Mouse (Mus musculus) adipose tissue, adult 10 weeks (tissue): ENCODE data around the gene Pdzk1. TPM values are rescaled to one million over a fixed set of nuclear protein-coding genes. Genes with fewer than 3 reads are reported as not detected.

ENCODE experiments used
- polyA plus RNA-seq: library from polyadenylated mRNA; stranded (reverse); fragments of 350-450 nt; fragmentation: Illumina TruSeq; extraction: RNeasy Lipid Tissue Mini Kit (QIAGEN cat#74804); gene quantifications from one replicate; pipeline ENCODE4 v1.2.3, GENCODE M21; 2014; ENCODE audit warnings: low read depth, low replicate concordance

Gene Pdzk1
- 240 TPM for polyA plus RNA-seq

GRCm38 (mm10) chr3:96828984-96829383 is at the start of gene Pdzk1, which contains the start of gene Cd160:
Gene Pdzk1, plus strand, starts transcription at chr3:96829284.
Gene Cd160, minus strand, starts transcription at chr3:96829351.

GRCm38 (mm10) chr3:96904393-96904792 is 75.3 kb downstream of the Pdzk1 start, which contains the start of gene Gja5:
Gene Gja5, plus strand, starts transcription at chr3:96904693.

GRCm38 (mm10) chr3:96904851-96905541 is 75.9 kb downstream of the Pdzk1 start, which contains the start of gene Gpr89:
Gene Gpr89, minus strand, starts transcription at chr3:96905346.

Other genes with a start within 250 kb of the Pdzk1 start
- 45.4 TPM for gene Polr3gl, start 235.1 kb upstream of the Pdzk1 start, polyA plus RNA-seq
- 0.15 TPM for gene Ankrd34a, start 232.6 kb upstream of the Pdzk1 start, polyA plus RNA-seq
- 28.1 TPM for gene Lix1l, start 228.1 kb upstream of the Pdzk1 start, polyA plus RNA-seq
- gene Rbm8a, start 199.4 kb upstream of the Pdzk1 start, polyA plus RNA-seq = 40.8 TPM
- 38.6 TPM for gene Pex11b, start 193.9 kb upstream of the Pdzk1 start, polyA plus RNA-seq
- gene Gm42957, start 193.8 kb upstream of the Pdzk1 start, polyA plus RNA-seq = not detected
- gene Itga10, start 183.7 kb upstream of the Pdzk1 start, polyA plus RNA-seq = 2.1 TPM
- gene Ankrd35, start 159.2 kb upstream of the Pdzk1 start, polyA plus RNA-seq = 1.5 TPM
- 23.5 TPM for gene Pias3, start 132.9 kb upstream of the Pdzk1 start, polyA plus RNA-seq
- gene Nudt17, start 120.7 kb upstream of the Pdzk1 start, polyA plus RNA-seq = 0.42 TPM
- gene Polr3c, start 101.7 kb upstream of the Pdzk1 start, polyA plus RNA-seq = 21.0 TPM
- gene Rnf115, start 101.6 kb upstream of the Pdzk1 start, polyA plus RNA-seq = 40.9 TPM
- gene Cd160, start 67 bp downstream of the Pdzk1 start, polyA plus RNA-seq = 1.2 TPM
- gene Gja5, start 75.4 kb downstream of the Pdzk1 start, polyA plus RNA-seq = 5.4 TPM
- gene Gpr89, start 76.1 kb downstream of the Pdzk1 start, polyA plus RNA-seq = 24.8 TPM
- not detected for gene Gja8, start 96.7 kb downstream of the Pdzk1 start, polyA plus RNA-seq